Mouse (Mus musculus): ENCODE results near the gene Zfp213. TPM values are rescaled to one million over a fixed set of nuclear protein-coding genes. Genes with fewer than 3 reads are reported as not detected.
A peak's percentile ranks its signal among the peaks of the same experiment; 100 is the strongest.

Gene Zfp213
- total and polyA plus RNA-seq, 2 experiments from 2014 or later, result 10.3 to 28.1 TPM

DNA sequence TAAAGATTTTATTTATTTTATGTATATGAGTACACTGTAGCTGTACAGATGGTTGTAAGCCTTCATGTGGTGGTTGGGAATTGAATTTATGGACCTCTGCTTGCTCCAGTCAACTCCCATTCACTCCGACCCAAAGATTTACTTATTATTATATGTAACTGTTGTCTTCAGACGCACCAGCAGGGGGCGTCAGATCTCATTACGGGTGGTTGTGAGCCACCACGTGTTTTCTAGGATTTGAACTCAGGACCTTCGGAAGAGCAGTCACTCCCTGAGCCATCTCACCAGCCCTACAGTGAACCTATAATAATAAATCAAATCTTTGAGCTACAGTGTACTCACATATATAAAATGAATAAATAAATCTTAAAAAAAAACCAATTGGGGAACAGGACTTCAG lies 8.0 kb upstream of the Zfp213 start:
- H3K27me3 ChIP-seq (ENCODE audit: insufficient read depth, low read length), result no peaks in the 10 kb centered on the region
- peak; percentile 27; the same call in 1 of the 2 replicates for TF ChIP-seq CTCF (IDR thresholded peaks at IDR 0.05; ENCODE audit: low read depth)
- H3K9me3 ChIP-seq (ENCODE audit: low read length), result no peaks in the 10 kb centered on the region; the same call in 1 of the 2 replicates
- H3K4me1 ChIP-seq (ENCODE audit: insufficient read depth, low read length), result no peaks in the 10 kb centered on the region
- no peak for ATAC-seq
- no peak overlapping the region for H3K27ac ChIP-seq
- H3K9ac ChIP-seq (replicated peaks; ENCODE audit: low read length), result no peak overlapping the region
- DNase-seq (ENCODE audit: low spot score), result no peak
- WGBS, result 82% methylated on average over 6 of the region's 6 CpGs
- H3K36me3 ChIP-seq (ENCODE audit: insufficient read depth, low read length), result peaks cover 31% of the 10 kb centered on the region
- no peak overlapping the region for H3K4me2 ChIP-seq (ENCODE audit: low read depth, low read length)
- no peak overlapping the region for H3K4me3 ChIP-seq (ENCODE audit: low read length)

DNA sequence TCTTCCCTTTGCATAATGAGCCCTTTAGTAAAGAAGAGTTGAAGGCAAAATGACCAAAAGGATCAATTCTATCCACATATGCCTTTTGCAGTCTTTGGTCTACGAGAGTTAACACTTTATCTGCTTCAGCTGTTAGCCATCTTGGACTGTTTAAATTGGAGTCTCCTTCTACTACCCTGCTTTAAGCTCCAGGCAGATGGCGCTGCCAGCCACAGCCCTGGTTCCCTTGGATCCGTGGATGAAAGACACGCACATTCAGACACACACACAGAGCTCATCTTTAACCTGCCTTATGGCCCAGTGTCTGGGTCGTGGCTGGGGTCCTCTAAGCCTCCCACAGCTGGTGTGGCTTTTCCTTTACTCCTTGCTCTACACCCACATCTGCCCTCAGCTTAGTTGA lies 7.0 kb upstream of the Zfp213 start:
- TF ChIP-seq CTCF (IDR thresholded peaks at IDR 0.05; ENCODE audit: low read depth), result peak; percentile 60
- no peak overlapping the region for H3K4me3 ChIP-seq (ENCODE audit: low read length)
- WGBS, result 22% methylated on average over 5 of the region's 5 CpGs
- peaks cover 22% of the 10 kb centered on the region for H3K36me3 ChIP-seq (ENCODE audit: insufficient read depth, low read length)
- peak; percentile 25; the same call in 1 of the 2 replicates for ATAC-seq
- no peak overlapping the region for H3K9ac ChIP-seq (replicated peaks; ENCODE audit: low read length)
- H3K9me3 ChIP-seq (ENCODE audit: low read length), result no peaks in the 10 kb centered on the region; the same call in 1 of the 2 replicates
- no peaks in the 10 kb centered on the region for H3K27me3 ChIP-seq (ENCODE audit: insufficient read depth, low read length)
- H3K4me2 ChIP-seq (ENCODE audit: low read depth, low read length), result no peak overlapping the region
- DNase-seq (ENCODE audit: low spot score), result peak; percentile 48
- H3K4me1 ChIP-seq (ENCODE audit: insufficient read depth, low read length), result no peaks in the 10 kb centered on the region
- H3K27ac ChIP-seq, result no peak overlapping the region; the same call in 1 of the 2 replicates

DNA sequence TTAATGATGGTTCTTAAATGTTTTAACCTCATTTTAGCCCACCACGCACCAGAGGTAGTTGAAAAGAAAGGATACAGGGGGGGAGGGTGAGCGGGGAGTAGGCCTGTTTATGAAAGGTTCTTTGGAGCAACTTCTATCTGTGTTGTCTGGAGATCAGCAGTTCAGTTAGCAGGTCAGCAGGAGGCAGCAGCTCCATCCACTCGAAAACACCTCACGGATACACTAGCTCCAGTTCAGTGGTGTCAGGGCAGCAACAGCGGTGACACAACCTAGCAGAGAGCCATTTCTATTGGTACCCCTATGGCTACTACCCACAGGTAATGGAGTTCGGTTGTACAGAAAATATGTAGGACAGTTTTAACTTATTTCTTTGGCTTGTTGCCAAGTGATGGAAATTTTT lies 6.0 kb upstream of the Zfp213 start:
- Histone ChIP-seq H3K27me3 (ENCODE audit: insufficient read depth, low read length) (no peaks in the 10 kb centered on the region), H3K9ac (replicated peaks; ENCODE audit: low read length) (no peak overlapping the region), H3K36me3 (ENCODE audit: insufficient read depth, low read length) (peaks cover 13% of the 10 kb centered on the region; the same call in 1 of the 2 replicates), H3K4me2 (ENCODE audit: low read depth, low read length) (no peak overlapping the region), H3K9me3 (ENCODE audit: low read length) (no peaks in the 10 kb centered on the region), H3K4me3 (ENCODE audit: low read length) (no peak overlapping the region), H3K27ac (no peak overlapping the region), H3K4me1 (ENCODE audit: insufficient read depth, low read length) (no peaks in the 10 kb centered on the region)
- WGBS, result 40% methylated on average over 6 of the region's 6 CpGs
- ATAC-seq, result peak; percentile 46
- peak; percentile 62 for DNase-seq (ENCODE audit: low spot score)
- peak; percentile 72 for TF ChIP-seq CTCF (IDR thresholded peaks at IDR 0.05; ENCODE audit: low read depth)

DNA sequence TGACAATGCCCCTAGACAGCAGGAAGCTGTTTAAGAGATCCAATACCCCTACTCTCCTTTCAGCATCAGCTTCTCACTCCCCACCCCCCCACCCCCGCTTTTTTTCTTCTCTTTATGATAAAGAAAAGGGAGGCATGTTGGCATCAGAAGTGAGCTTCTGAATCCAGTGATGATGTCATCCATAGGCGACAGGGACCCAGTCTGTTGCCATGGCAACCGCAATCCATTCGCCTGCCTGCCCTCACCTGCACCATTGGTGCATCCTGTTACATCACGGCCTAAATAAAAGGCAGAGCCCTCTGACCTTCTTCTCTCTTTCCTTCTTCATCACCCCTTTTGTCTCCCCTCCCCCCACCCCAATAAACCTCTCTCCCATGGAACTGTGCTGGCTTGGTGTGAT lies 4.3 kb upstream of the Zfp213 start:
- Histone ChIP-seq H3K4me3 (ENCODE audit: low read length) (no peak overlapping the region), H3K27me3 (ENCODE audit: insufficient read depth, low read length) (no peaks in the 10 kb centered on the region), H3K4me1 (ENCODE audit: insufficient read depth, low read length) (0 out of 2 replicates have a peak, but pooled peaks cover 5% of the 10 kb centered on the region), H3K36me3 (ENCODE audit: insufficient read depth, low read length) (no peaks in the 10 kb centered on the region), H3K4me2 (ENCODE audit: low read depth, low read length) (no peak overlapping the region), H3K9ac (replicated peaks; ENCODE audit: low read length) (no peak overlapping the region), H3K27ac (no peak overlapping the region), H3K9me3 (ENCODE audit: low read length) (no peaks in the 10 kb centered on the region)
- no peak for ATAC-seq
- TF ChIP-seq CTCF (IDR thresholded peaks at IDR 0.05; ENCODE audit: low read depth), result no peak
- 19% methylated on average over 5 of the region's 5 CpGs for WGBS
- peak; percentile 69 for DNase-seq (ENCODE audit: low spot score)

DNA sequence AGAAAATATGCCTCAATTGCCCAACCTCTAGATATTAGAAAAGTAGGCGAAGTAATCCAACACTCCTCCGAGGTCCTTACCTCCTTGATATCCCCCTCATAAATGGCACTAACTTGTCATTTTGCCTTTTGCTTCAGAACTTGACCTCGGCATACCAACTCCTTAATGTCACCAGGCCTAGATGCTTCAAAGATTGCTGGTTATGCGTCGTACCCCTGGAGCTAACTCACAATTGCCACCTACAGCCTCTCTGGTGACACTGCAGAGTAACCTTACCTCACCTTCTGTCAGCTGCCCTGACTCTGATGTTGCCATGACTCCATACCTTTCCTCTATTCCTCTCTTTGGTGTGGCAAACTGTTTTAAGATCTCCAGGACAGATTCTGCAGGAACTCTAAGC lies 2.7 kb upstream of the Zfp213 start:
- no peaks in the 10 kb centered on the region for H3K36me3 ChIP-seq (ENCODE audit: insufficient read depth, low read length)
- no peak overlapping the region for H3K9ac ChIP-seq (replicated peaks; ENCODE audit: low read length)
- H3K4me1 ChIP-seq (ENCODE audit: insufficient read depth, low read length), result 0 out of 2 replicates have a peak, but pooled peaks cover 5% of the 10 kb centered on the region
- DNase-seq (ENCODE audit: low spot score) (no peak), ATAC-seq (no peak)
- no peaks in the 10 kb centered on the region for H3K27me3 ChIP-seq (ENCODE audit: insufficient read depth, low read length)
- H3K27ac ChIP-seq, result no peak overlapping the region
- H3K9me3 ChIP-seq (ENCODE audit: low read length), result no peaks in the 10 kb centered on the region
- no peak overlapping the region for H3K4me2 ChIP-seq (ENCODE audit: low read depth, low read length)
- H3K4me3 ChIP-seq (ENCODE audit: low read length), result no peak overlapping the region
- 52% methylated on average over 5 of the region's 5 CpGs for WGBS
- TF ChIP-seq CTCF (IDR thresholded peaks at IDR 0.05; ENCODE audit: low read depth), result peak; percentile 34; the same call in 1 of the 2 replicates

DNA sequence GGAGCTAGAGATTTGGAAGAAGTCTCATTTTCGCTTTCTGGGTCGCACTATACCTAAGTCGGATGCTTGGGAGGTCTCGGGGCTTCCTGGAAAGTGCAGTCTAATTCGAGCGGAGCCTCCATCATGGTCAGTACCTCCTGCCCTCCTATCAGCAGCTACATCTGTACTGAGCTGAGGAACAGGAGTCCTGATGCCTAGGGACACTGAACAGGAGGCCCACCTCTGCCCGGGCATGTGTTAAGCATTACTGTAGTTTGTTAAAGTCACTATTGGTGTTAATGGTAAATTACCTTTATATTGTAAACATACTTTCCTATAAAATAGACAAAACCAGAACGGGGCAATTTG lies 304 bp upstream of the Zfp213 start:
- H3K27ac ChIP-seq, result peak overlapping the region; percentile 96
- H3K27me3 ChIP-seq (ENCODE audit: insufficient read depth, low read length), result no peaks in the 10 kb centered on the region
- H3K9ac ChIP-seq (replicated peaks; ENCODE audit: low read length), result peak overlapping the region; percentile 92
- WGBS, result under 1% methylated on average over 8 of the region's 8 CpGs
- no peak for TF ChIP-seq CTCF (IDR thresholded peaks at IDR 0.05; ENCODE audit: low read depth)
- H3K36me3 ChIP-seq (ENCODE audit: insufficient read depth, low read length), result peaks cover 9% of the 10 kb centered on the region; the same call in 1 of the 2 replicates
- 0 out of 2 replicates have a peak, but pooled peaks cover 5% of the 10 kb centered on the region for H3K4me1 ChIP-seq (ENCODE audit: insufficient read depth, low read length)
- no peak for DNase-seq (ENCODE audit: low spot score)
- ATAC-seq, result peak; percentile 84
- peak overlapping the region; percentile 71 for H3K4me2 ChIP-seq (ENCODE audit: low read depth, low read length)
- H3K4me3 ChIP-seq (ENCODE audit: low read length), result peak overlapping the region; percentile 81
- H3K9me3 ChIP-seq (ENCODE audit: low read length), result no peaks in the 10 kb centered on the region

DNA sequence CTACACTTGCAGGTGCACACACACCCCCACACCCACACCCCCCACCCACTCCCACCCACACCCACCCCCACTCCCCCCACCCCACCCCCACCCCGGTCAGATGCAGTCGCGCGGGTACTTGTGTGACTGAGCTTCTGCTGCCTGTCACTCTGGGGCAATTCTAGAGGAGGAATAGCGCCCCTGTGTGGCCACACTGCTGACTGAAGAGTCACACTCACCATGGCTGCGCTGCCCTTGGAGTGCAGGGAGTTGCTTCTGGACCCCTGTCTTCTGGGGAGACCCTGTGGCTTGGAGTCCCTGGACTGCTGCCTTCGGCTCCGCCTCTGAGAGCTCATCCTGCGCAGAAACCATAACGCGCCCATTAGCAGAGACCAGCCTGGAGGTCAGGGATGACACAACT lies 4.3 kb downstream of the Zfp213 start:
- ATAC-seq (no peak), DNase-seq (ENCODE audit: low spot score) (no peak)
- WGBS, result 49% methylated on average over 11 of the region's 11 CpGs
- Histone ChIP-seq H3K4me1 (ENCODE audit: insufficient read depth, low read length) (0 out of 2 replicates have a peak, but pooled peaks cover 3% of the 10 kb centered on the region), H3K4me2 (ENCODE audit: low read depth, low read length) (no peak overlapping the region), H3K27ac (no peak overlapping the region), H3K4me3 (ENCODE audit: low read length) (no peak overlapping the region), H3K9me3 (ENCODE audit: low read length) (no peaks in the 10 kb centered on the region), H3K9ac (replicated peaks; ENCODE audit: low read length) (no peak overlapping the region), H3K36me3 (ENCODE audit: insufficient read depth, low read length) (peaks cover 40% of the 10 kb centered on the region), H3K27me3 (ENCODE audit: insufficient read depth, low read length) (no peaks in the 10 kb centered on the region)
- TF ChIP-seq CTCF (IDR thresholded peaks at IDR 0.05; ENCODE audit: low read depth), result peak; percentile 57
